Mouse (Mus musculus) midbrain, postnatal 0 days (tissue): ENCODE results near the gene Fam189a1. TPM values are rescaled to one million over a fixed set of nuclear protein-coding genes. Genes with fewer than 3 reads are reported as not detected.
A peak's percentile ranks its signal among the peaks of the same experiment; 100 is the strongest.

Experiments used
- ATAC-seq: fragments of 200-750 bp; cut with Nextera tagmentation; 2 replicates; pipeline ENCODE4 v1.8.0; 2017; ENCODE audit warnings: moderate number of reproducible peaks, mild to moderate bottlenecking, moderate TSS enrichment, moderate library complexity; ENCODE audit not compliant: low FRiP score
- DNase-seq: peaks from one replicate; pipeline ENCODE4 v3.0.0-alpha.2; 2015; ENCODE audit warnings: low spot score
- H3K27ac ChIP-seq: fragments of 300-500 bp; sonication (generic); 2 replicates; pipeline ENCODE4 v1.5.1; 2014; ENCODE audit warnings: low read depth, mild to moderate bottlenecking, low read length, mixed read lengths
- H3K27me3 ChIP-seq: fragments of 300-500 bp; sonication (generic); 2 replicates; pipeline ENCODE4 v1.6.1; 2014; ENCODE audit warnings: low read length, control low read depth, mixed read lengths; ENCODE audit not compliant: insufficient read depth
- H3K36me3 ChIP-seq: fragments of 300-500 bp; sonication (generic); 2 replicates; pipeline ENCODE4 v1.6.1; 2014; ENCODE audit warnings: low read length, control low read depth, mixed read lengths; ENCODE audit not compliant: insufficient read depth
- H3K4me1 ChIP-seq: fragments of 300-500 bp; sonication (generic); 2 replicates; pipeline ENCODE4 v1.6.1; 2014; ENCODE audit warnings: mild to moderate bottlenecking, control low read depth, antibody characterized with exemption, low read length, mixed read lengths; ENCODE audit not compliant: insufficient read depth
- H3K4me2 ChIP-seq: fragments of 300-500 bp; sonication (generic); 2 replicates; pipeline ENCODE4 v1.6.1; 2014; ENCODE audit warnings: low read depth, mild to moderate bottlenecking, low read length, mixed read lengths; ENCODE audit not compliant: poor library complexity, severe bottlenecking
- H3K4me3 ChIP-seq: fragments of 300-500 bp; sonication (generic); 2 replicates; pipeline ENCODE4 v1.5.1; 2014; ENCODE audit warnings: low read depth, mild to moderate bottlenecking, low read length, moderate library complexity
- H3K9ac ChIP-seq: fragments of 300-500 bp; sonication (generic); replicated peaks from 2 replicates; pipeline ENCODE4 v1.6.1; 2014; ENCODE audit warnings: mild to moderate bottlenecking, low read length, moderate library complexity, mixed read lengths; ENCODE audit not compliant: poor library complexity, severe bottlenecking
- H3K9me3 ChIP-seq: fragments of 300-500 bp; sonication (generic); 2 replicates; pipeline ENCODE4 v1.6.1; 2016; ENCODE audit warnings: low read length, control low read depth
- CTCF ChIP-seq: IDR thresholded peaks from 2 replicates; pipeline ENCODE4 v1.5.1; 2016; ENCODE audit warnings: antibody characterized with exemption, mild to moderate bottlenecking
- WGBS: fragments of 180-500 bp; shearing (Covaris S2); extraction: QIAGEN DNeasy Blood & Tissue Kit; methylation state at CpG from one replicate; pipeline ENCODE4 v1.1.7; 2014; 5-methylcytosine and 5-hydroxymethylcytosine counted together
- polyA plus RNA-seq: library from polyadenylated mRNA; unstranded; fragments of >200 nt; fragmentation: Nextera tagmentation; extraction: Ambion mirVana; gene quantifications from 2 replicates; pipeline ENCODE4 v1.2.1, GENCODE M21; 2015
- total RNA-seq: library from RNA; depleted of rRNA; stranded (reverse); fragments of >200 nt; gene quantifications from 2 replicates; pipeline ENCODE4 v1.2.3, GENCODE M21; 2014

Gene Fam189a1
- total and polyA plus RNA-seq, 2 experiments from 2014 or later = 12.8 to 19.7 TPM

DNA sequence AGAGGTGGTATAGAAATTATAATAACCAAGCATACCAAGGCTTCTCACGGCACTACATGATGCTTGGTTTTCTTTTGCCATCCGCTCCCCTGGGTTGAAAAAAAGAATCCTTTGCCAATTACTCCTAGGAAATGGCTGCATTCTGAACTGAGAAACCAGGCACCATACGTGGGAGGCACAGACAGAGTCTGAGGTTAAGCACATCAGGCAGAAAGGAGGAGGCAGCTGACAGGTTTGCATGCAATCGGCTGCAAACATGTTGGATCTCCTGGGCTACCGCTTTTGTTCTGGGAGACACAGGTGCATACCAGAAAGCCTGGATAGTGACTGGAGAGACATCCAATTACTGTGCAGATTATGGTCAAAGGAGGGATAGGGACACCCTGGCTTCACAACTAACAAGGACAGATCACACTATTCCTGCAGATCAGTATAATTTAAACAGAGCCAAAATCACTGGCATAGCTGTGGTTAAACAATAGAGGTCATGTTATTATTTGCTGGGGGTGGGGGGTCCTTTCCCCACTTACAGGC is 308.9 kb downstream of the Fam189a1 start:
- H3K4me1 ChIP-seq = no peaks in the 10 kb centered on the region
- H3K9me3 ChIP-seq = no peaks in the 10 kb centered on the region
- DNase-seq = no peak
- H3K27ac ChIP-seq = no peak overlapping the region
- ATAC-seq = no peak
- no peak overlapping the region for H3K9ac ChIP-seq
- 74% methylated on average over 5 of the region's 5 CpGs for WGBS
- H3K27me3 ChIP-seq = no peaks in the 10 kb centered on the region
- no peaks in the 10 kb centered on the region for H3K36me3 ChIP-seq
- no peak overlapping the region for H3K4me2 ChIP-seq
- no peak overlapping the region for H3K4me3 ChIP-seq
- no peak for TF ChIP-seq CTCF

DNA sequence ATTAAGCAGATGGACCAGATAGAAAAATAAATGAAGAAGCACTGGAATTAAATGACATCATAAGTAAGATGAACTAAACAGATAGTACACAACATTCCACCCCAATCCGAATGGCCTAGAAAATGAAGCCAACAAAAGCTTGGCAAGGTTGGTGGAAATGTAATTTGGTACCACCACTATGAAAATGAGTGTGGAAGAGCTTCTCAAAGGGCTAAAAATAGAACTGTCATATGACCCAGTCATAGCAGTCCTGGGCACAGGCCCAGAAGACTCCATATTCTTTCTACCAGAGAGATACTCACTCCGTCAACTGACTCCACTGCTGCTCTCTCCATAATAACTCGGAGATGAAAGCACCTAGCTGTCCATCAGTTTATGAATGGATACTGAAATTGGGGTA is 310.3 kb downstream of the Fam189a1 start:
- 88% methylated on average over 3 of the region's 3 CpGs for WGBS
- no peak overlapping the region for H3K9ac ChIP-seq
- ATAC-seq = no peak
- TF ChIP-seq CTCF = no peak
- DNase-seq = peak; percentile 44
- H3K4me3 ChIP-seq = no peak overlapping the region
- H3K4me1 ChIP-seq = peaks cover 7% of the 10 kb centered on the region; the same call in 1 of the 2 replicates
- no peaks in the 10 kb centered on the region for H3K9me3 ChIP-seq
- no peaks in the 10 kb centered on the region for H3K27me3 ChIP-seq
- no peaks in the 10 kb centered on the region for H3K36me3 ChIP-seq
- H3K4me2 ChIP-seq = no peak overlapping the region
- H3K27ac ChIP-seq = no peak overlapping the region

- no peak overlapping the region for H3K9ac ChIP-seq
- H3K27me3 ChIP-seq = no peaks in the 10 kb centered on the region
- no peak overlapping the region for H3K4me2 ChIP-seq
- H3K4me3 ChIP-seq = no peak overlapping the region
- peak overlapping the region; percentile 27; the same call in 1 of the 2 replicates for H3K27ac ChIP-seq
- peak; percentile 88 for DNase-seq
- H3K36me3 ChIP-seq = no peaks in the 10 kb centered on the region
- H3K4me1 ChIP-seq = peaks cover 16% of the 10 kb centered on the region
- TF ChIP-seq CTCF = no peak
- 24% methylated on average over 10 of the region's 10 CpGs for WGBS
- H3K9me3 ChIP-seq = no peaks in the 10 kb centered on the region
- peak; percentile 83 for ATAC-seq
These were observed 315.3 kb downstream of the Fam189a1 start for GRCm38 (mm10) chr7:64840946-64841659.

DNA sequence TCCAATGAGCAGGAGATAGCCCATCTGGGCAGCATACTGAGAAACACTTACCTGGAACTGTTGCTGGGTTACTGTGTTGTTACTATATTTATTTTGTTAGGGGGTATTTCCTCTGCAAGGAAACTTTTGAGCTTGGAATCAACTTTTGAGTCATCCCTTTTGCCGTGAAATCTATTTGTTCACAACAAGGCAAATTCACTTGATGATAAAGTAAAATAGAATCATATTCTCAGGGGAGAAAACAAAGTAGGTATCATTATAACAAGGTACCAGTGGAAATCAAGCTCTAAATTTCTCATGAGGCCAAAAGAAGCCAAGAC is 315.8 kb downstream of the Fam189a1 start:
- no peak overlapping the region for H3K4me3 ChIP-seq
- peaks cover 16% of the 10 kb centered on the region for H3K4me1 ChIP-seq
- no peak for ATAC-seq
- no peaks in the 10 kb centered on the region for H3K9me3 ChIP-seq
- H3K27me3 ChIP-seq = no peaks in the 10 kb centered on the region
- H3K27ac ChIP-seq = no peak overlapping the region
- TF ChIP-seq CTCF = no peak
- no peak overlapping the region for H3K9ac ChIP-seq
- no peak overlapping the region; the same call in 1 of the 2 replicates for H3K4me2 ChIP-seq
- no peaks in the 10 kb centered on the region for H3K36me3 ChIP-seq
- WGBS = 53% methylated on average over 1 of the region's 1 CpGs
- DNase-seq = no peak

DNA sequence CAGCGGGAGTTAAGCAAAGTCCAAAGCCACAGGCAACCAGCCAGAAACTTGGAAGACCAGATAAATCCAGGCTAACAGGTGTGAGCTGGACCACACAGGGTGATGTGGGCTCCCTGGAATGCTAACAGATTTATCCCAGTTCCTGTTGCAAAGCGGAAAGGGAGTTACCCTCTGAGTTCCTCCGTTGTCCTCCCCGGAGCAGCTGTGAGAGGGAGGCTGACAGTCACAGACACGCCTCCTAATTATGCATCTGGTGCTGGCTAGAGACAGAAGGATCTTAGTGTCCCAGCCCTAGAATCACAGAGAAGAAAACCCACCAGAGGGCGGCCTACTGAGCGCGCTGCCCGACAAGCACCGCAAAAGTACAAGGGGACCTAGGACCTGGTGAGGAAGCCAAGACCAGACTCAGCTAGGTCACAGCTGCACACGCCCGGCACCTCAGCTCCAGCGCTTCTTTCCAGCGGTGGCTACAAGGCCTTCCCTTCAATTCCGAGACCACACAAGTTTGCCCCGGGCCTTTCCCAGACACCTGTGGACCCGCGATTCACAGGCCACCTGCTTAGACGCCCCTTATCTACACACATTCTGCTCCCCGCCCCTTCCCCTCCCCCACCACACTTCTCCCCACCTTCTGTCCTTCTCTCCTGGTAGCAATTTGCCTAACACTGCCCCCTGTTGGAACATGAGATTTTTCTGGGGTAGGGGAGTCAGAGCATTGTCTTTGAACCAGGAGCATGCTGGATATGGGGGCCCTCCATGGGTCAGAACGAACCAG is 316.4 kb downstream of the Fam189a1 start:
- TF ChIP-seq CTCF = peak; percentile 58
- H3K9me3 ChIP-seq = no peaks in the 10 kb centered on the region
- H3K4me3 ChIP-seq = peak overlapping the region; percentile 18
- no peak overlapping the region for H3K9ac ChIP-seq
- peak; percentile 50 for ATAC-seq
- H3K36me3 ChIP-seq = no peaks in the 10 kb centered on the region
- DNase-seq = peak; percentile 84
- H3K4me2 ChIP-seq = peak overlapping the region; percentile 43
- no peak overlapping the region for H3K27ac ChIP-seq
- 3% methylated on average over 21 of the region's 21 CpGs for WGBS
- H3K4me1 ChIP-seq = peaks cover 16% of the 10 kb centered on the region
- no peaks in the 10 kb centered on the region for H3K27me3 ChIP-seq

GRCm38 (mm10) chr7:64839281-64839680 is 317.1 kb downstream of the Fam189a1 start:
- H3K9me3 ChIP-seq = no peaks in the 10 kb centered on the region
- ATAC-seq = no peak
- 55% methylated on average over 2 of the region's 2 CpGs for WGBS
- no peaks in the 10 kb centered on the region for H3K27me3 ChIP-seq
- TF ChIP-seq CTCF = no peak
- H3K4me1 ChIP-seq = peaks cover 16% of the 10 kb centered on the region
- DNase-seq = no peak
- no peak overlapping the region for H3K4me2 ChIP-seq
- no peak overlapping the region for H3K27ac ChIP-seq
- H3K4me3 ChIP-seq = no peak overlapping the region
- H3K36me3 ChIP-seq = no peaks in the 10 kb centered on the region
- no peak overlapping the region for H3K9ac ChIP-seq
